Comparison of ENCODE assay signal across 9 mouse cellular contexts in genomic region chr8:95235683-95236082, GRCm38 (mm10). TPM values are rescaled to one million over a fixed set of nuclear protein-coding genes. Genes with fewer than 3 reads are reported as not detected.
DNase-seq lines count a peak whose midpoint lies in the region; ATAC-seq and TF ChIP-seq lines count a peak whose summit lies in the region.
"Had no signal": no experiment of that assay in that cellular context is flagged by ENCODE, and none has a peak within 500 bp of the region (broad histone marks: within the 10 kb centered on the region; RNA-seq: fewer than 3 reads in every experiment).

No protein-coding gene starts in this region.

- H3K27ac ChIP-seq in MEL (ENCODE audit: control insufficient read depth, low read depth, low read length), result no peak overlapping the region
- H3K27ac ChIP-seq in bone marrow, adult 2 months (ENCODE audit: control insufficient read depth, insufficient read depth, low read depth, low read length, poor library complexity), result no peak overlapping the region
- H3K27ac ChIP-seq in embryonic fibroblast, embryonic 13.5 days (ENCODE audit: insufficient read depth, low read length), result no peak overlapping the region
- no peak overlapping the region for H3K27ac ChIP-seq in heart, embryonic 13.5 days (replicated peaks)
- H3K27ac ChIP-seq in layer of hippocampus, adult 2 months, result no peak overlapping the region
- H3K27ac ChIP-seq: liver, embryonic 15.5 days had no signal

- WGBS in bone marrow, adult 2 months, result 0% methylated on average over 3 of the region's 3 CpGs
- 1% methylated on average over 3 of the region's 3 CpGs for WGBS in heart, embryonic 13.5 days

- peak; percentile 70 for DNase-seq in MEL (ENCODE audit: low read depth, low spot score)
- peak; percentile 68 to 85 for DNase-seq in layer of hippocampus, adult 2 months (ENCODE audit: low spot score in 2 of 2)
- DNase-seq in lung, postnatal 25 days (ENCODE audit: low spot score), result peak; percentile 71
- peak; percentile 71 for DNase-seq in right cerebral cortex, postnatal 25 days
- peak; percentile 72 to 77 for DNase-seq in urinary bladder, postnatal 36 days (ENCODE audit: low spot score in 2 of 2)

- peak; percentile 76 to 90 (median 82) for TF ChIP-seq CTCF in MEL (IDR thresholded peaks at IDR 0.05 in 2 of 3, conservative IDR thresholded peaks at IDR 0.05 in 1 of 3; ENCODE audit: control insufficient read depth in 1 of 3, insufficient read depth in 1 of 3, low read depth in 2 of 3, low read length in 3 of 3, poor library complexity in 1 of 3, severe bottlenecking in 1 of 3)
- TF ChIP-seq CTCF in bone marrow, adult 2 months (IDR thresholded peaks at IDR 0.05; ENCODE audit: control insufficient read depth, insufficient read depth, low read length), result peak; percentile 79
- TF ChIP-seq CTCF in embryonic fibroblast, embryonic 13.5 days (IDR thresholded peaks at IDR 0.05; ENCODE audit: borderline replicate concordance, insufficient read depth, low read length), result peak; percentile 41; the same call in 1 of the 2 replicates
- peak; percentile 90 for TF ChIP-seq CTCF in layer of hippocampus, adult 2 months (conservative IDR thresholded peaks at IDR 0.05)

- peak; percentile 61 for TF ChIP-seq RAD21 in MEL (IDR thresholded peaks at IDR 0.05; ENCODE audit: low read depth, low read length)

- no peak for ATAC-seq in heart, embryonic 13.5 days (ENCODE audit: extremely low read depth, insufficient number of reproducible peaks, low FRiP score, low TSS enrichment)

- H3K4me2 ChIP-seq in heart, embryonic 13.5 days, result no peak overlapping the region
- H3K4me2 ChIP-seq: liver, embryonic 15.5 days had no signal

- no peaks in the 10 kb centered on the region for H3K27me3 ChIP-seq in MEL (ENCODE audit: control insufficient read depth in 1 of 2, insufficient read depth in 2 of 2, low read length in 2 of 2)
- H3K27me3 ChIP-seq in heart, embryonic 13.5 days (replicated peaks), result no peaks in the 10 kb centered on the region
- H3K27me3 ChIP-seq: liver, embryonic 15.5 days had no signal

- no peak overlapping the region for H3K4me3 ChIP-seq in MEL (ENCODE audit: control insufficient read depth in 1 of 2, insufficient read depth in 1 of 2, low read depth in 2 of 2, low read length in 2 of 2)
- H3K4me3 ChIP-seq in bone marrow, adult 2 months (replicated peaks; ENCODE audit: control insufficient read depth, low read depth, low read length), result no peak overlapping the region
- H3K4me3 ChIP-seq in embryonic fibroblast, embryonic 13.5 days (ENCODE audit: insufficient read depth, low read length), result no peak overlapping the region
- no peak overlapping the region for H3K4me3 ChIP-seq in heart, embryonic 13.5 days
- H3K4me3 ChIP-seq in layer of hippocampus, adult 2 months, result no peak overlapping the region
- H3K4me3 ChIP-seq: liver, embryonic 15.5 days had no signal

- TF ChIP-seq EP300 in MEL (IDR thresholded peaks at IDR 0.05; ENCODE audit: low read depth in 1 of 2, low read length in 2 of 2), result no peak

- H3K4me1 ChIP-seq in MEL (ENCODE audit: control insufficient read depth in 1 of 2, insufficient read depth in 2 of 2, low read length in 2 of 2), result no peaks in the 10 kb centered on the region
- no peaks in the 10 kb centered on the region; the same call in 1 of the 2 replicates for H3K4me1 ChIP-seq in bone marrow, adult 2 months (ENCODE audit: control insufficient read depth, insufficient read depth, low read length)
- no peaks in the 10 kb centered on the region for H3K4me1 ChIP-seq in embryonic fibroblast, embryonic 13.5 days (ENCODE audit: control insufficient read depth, insufficient read depth, low read length)
- no peaks in the 10 kb centered on the region for H3K4me1 ChIP-seq in heart, embryonic 13.5 days
- H3K4me1 ChIP-seq: liver, embryonic 15.5 days had no signal

- no peak for TF ChIP-seq POLR2A in MEL (IDR thresholded peaks at IDR 0.05; ENCODE audit: control insufficient read depth in 1 of 2, insufficient read depth in 1 of 2, low read depth in 1 of 2, low read length in 2 of 2, poor library complexity in 1 of 2)
- TF ChIP-seq POLR2A in bone marrow, adult 2 months (IDR thresholded peaks at IDR 0.05; ENCODE audit: borderline replicate concordance, control insufficient read depth, low read depth, low read length), result no peak
- TF ChIP-seq POLR2A in embryonic fibroblast, embryonic 13.5 days (IDR thresholded peaks at IDR 0.05; ENCODE audit: low read depth, low read length), result no peak

- no peak overlapping the region for H3K9ac ChIP-seq in MEL (ENCODE audit: control insufficient read depth, low read depth, low read length, poor library complexity, severe bottlenecking)
- H3K9ac ChIP-seq in heart, embryonic 13.5 days, result 0 out of 2 replicates have a peak overlapping the region, but pooled peaks have one; percentile 47
- H3K9ac ChIP-seq: liver, embryonic 15.5 days had no signal

- no peaks in the 10 kb centered on the region for H3K79me2 ChIP-seq in MEL (ENCODE audit: control insufficient read depth, insufficient read depth, low read length, poor library complexity)

- no peaks in the 10 kb centered on the region; a peak in 1 of 4 replicates for H3K36me3 ChIP-seq in MEL (ENCODE audit: control insufficient read depth in 1 of 2, insufficient read depth in 2 of 2, low read length in 2 of 2)
- no peaks in the 10 kb centered on the region for H3K36me3 ChIP-seq in heart, embryonic 13.5 days
- H3K36me3 ChIP-seq: liver, embryonic 15.5 days had no signal

- H3K9me3 ChIP-seq in MEL (replicated peaks; ENCODE audit: insufficient read depth, low read length), result no peaks in the 10 kb centered on the region
- 0 out of 2 replicates have a peak, but pooled peaks cover 6% of the 10 kb centered on the region for H3K9me3 ChIP-seq in heart, embryonic 13.5 days
- H3K9me3 ChIP-seq: liver, embryonic 15.5 days had no signal

TF ChIP-seq in MEL, 35 proteins besides CTCF, POLR2A, EP300 and RAD21:
- TF ChIP-seq SMC3 (IDR thresholded peaks at IDR 0.05; ENCODE audit: low read depth, low read length) (peak; percentile 80), MYB (IDR thresholded peaks at IDR 0.05; ENCODE audit: low read depth, low read length) (no peak), POLR2AphosphoS5 (IDR thresholded peaks at IDR 0.05; ENCODE audit: borderline replicate concordance, low read depth, low read length) (no peak), SIN3A (IDR thresholded peaks at IDR 0.05; ENCODE audit: low read length) (no peak), MAX (IDR thresholded peaks at IDR 0.05; ENCODE audit: low read length) (no peak), HCFC1 (IDR thresholded peaks at IDR 0.05; ENCODE audit: low read depth, low read length) (no peak), ZC3H11A (IDR thresholded peaks at IDR 0.05; ENCODE audit: low read depth, low read length) (0 out of 2 replicates have a peak, but pooled peaks have one; percentile 37), BHLHE40 (IDR thresholded peaks at IDR 0.05; ENCODE audit: borderline replicate concordance, low read depth, low read length) (no peak), MEF2A (IDR thresholded peaks at IDR 0.05; ENCODE audit: extremely low read depth, insufficient replicate concordance, low read depth, low read length, poor library complexity, severe bottlenecking) (no peak), UBTF (IDR thresholded peaks at IDR 0.05; ENCODE audit: borderline replicate concordance, insufficient read depth, low read depth, low read length) (no peak), MYC (IDR thresholded peaks at IDR 0.05; ENCODE audit: low read depth, low read length) (no peak), TCF12 (IDR thresholded peaks at IDR 0.05; ENCODE audit: low read depth, low read length) (no peak)

RNA-seq across cellular contexts. Expression of gene Kifc3, which starts 33.1 kb away (rescaled TPM):
- 9.0 and 10.6 TPM in 2 replicates for total RNA-seq in MEL (2012; rRNA removed)
- polyA plus RNA-seq in MEL (2012; ENCODE audit: insufficient read depth in 1 of 2, insufficient read length in 2 of 2, low read depth in 1 of 2, low replicate concordance in 2 of 2, missing spikeins in 1 of 2), result 10 to 100 TPM in 1 of 2 experiments, not detected in 1; 19.1 TPM
- 1.5 and 2.7 TPM in 2 replicates for polyA plus RNA-seq in bone marrow, adult 2 months (2011; ENCODE audit: insufficient read depth, insufficient read length, low replicate concordance, missing spikeins)
- 13.6 and 21.4 TPM in 2 replicates for polyA plus RNA-seq in embryonic fibroblast, embryonic 13.5 days (2011; ENCODE audit: insufficient read length, low read depth, missing spikeins)
- polyA plus RNA-seq in heart, embryonic 13.5 days (2015; fragmentation: Nextera tagmentation; extraction: Ambion mirVana), result 10.6 and 12.1 TPM in 2 replicates
- 10 to 100 TPM; 61.1 to 61.2 TPM for total RNA-seq in layer of hippocampus, adult 2 months (2021)
